Mouse (Mus musculus): ENCODE measurements around the gene Mfng.

The Mfng gene

GRCm38 (mm10) chr15:78773290-78773729, at the start of gene Mfng:
Gene Mfng, minus strand, starts transcription at chr15:78773475.
- in situ Hi-C loops (cut with MboI; ENCODE audit: low sequenced_read_pairs): no loop called here

DNA sequence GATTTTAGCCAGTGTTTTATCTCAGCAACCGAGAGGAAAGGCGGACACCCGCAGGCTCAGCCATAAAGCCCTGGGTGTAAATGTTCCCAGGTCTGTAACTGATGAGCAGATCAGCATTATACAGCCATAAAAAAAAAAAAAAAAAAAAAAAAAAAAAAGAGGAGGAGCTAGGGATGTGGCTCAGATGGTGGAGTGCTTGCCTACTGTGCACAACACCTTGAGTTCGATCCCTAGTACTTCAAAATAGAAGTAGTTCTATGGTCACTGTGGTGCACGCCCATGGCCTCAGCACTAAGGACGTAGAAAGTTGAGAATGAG, 42.8 kb upstream of the Mfng start:
- in situ Hi-C loops (cut with MboI; ENCODE audit: low sequenced_read_pairs): no loop called here

- in situ Hi-C loops (cut with MboI; ENCODE audit: low sequenced_read_pairs): no loop called here
Observed at GRCm38 (mm10) chr15:78815314-78816073, 42.2 kb upstream of the Mfng start.

DNA sequence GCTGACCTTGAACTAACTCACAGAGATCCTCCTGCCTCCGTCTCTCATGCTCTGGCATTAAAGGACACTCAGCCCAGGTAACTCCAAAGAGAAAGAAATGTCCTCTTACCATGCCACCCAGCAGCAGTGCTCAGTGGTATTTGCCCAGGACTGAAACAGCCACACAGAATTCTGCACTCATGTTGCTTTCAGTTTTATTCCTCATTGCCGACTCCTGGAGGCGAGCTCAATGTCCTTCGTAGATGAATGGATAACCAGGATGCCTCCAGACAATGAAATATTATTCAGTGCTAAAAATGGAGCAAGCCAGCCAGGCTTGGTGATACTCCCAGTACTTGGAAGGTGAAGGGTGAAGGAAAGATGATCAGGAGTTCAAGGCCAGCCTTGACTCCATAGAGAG, 40.3 kb upstream of the Mfng start:
- in situ Hi-C loops (cut with MboI; ENCODE audit: low sequenced_read_pairs): no loop called here

GRCm38 (mm10) chr15:78810146-78810545, 36.9 kb upstream of the Mfng start:
- in situ Hi-C loops (cut with MboI; ENCODE audit: low sequenced_read_pairs): no loop called here

- in situ Hi-C loops (cut with MboI; ENCODE audit: low sequenced_read_pairs): no loop called here
Observed at GRCm38 (mm10) chr15:78809739-78810138, 36.5 kb upstream of the Mfng start.

- in situ Hi-C loops (cut with MboI; ENCODE audit: low sequenced_read_pairs): no loop called here
Observed at GRCm38 (mm10) chr15:78808980-78809379, 35.7 kb upstream of the Mfng start.

DNA sequence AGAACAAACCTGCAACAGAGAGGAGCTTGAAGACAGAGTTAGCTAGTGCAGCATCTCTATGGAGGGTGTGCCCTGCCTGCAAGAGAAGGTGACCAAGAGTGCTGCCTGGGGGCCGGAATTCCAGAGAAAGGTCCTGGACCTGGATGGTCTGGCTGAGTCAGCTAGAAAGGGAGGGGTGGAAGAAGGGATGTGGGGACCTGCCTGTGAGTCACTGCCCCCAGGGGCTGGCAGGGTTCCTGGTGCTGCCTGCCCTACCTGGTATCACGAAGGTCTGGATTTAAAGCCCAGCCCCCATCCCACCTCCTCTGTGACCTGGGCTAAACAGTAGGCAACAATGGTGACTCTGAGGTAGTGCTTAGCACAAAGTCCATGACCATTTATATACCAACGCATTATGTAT, 33.9 kb upstream of the Mfng start:
- in situ Hi-C loops (cut with MboI; ENCODE audit: low sequenced_read_pairs): no loop called here

DNA sequence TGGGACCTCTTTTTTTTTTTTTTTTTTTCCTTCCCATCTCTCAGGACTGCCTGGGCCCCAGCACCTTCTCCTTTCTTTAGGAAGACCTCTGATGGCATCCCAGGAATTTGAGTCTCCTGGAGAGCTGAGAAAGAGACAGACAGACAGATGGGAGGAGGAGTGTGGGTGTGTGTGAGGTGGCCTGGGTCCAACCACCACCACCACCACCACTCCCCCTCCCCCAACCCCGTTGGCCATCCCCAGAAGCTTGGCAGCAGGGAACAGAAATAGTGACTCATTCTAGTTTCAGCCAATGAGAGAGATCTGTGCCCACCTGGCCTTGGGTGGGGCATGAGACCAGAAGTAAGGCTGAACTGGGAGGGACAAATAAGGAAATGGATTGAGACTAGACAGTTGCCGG, 33.3 kb upstream of the Mfng start:
- in situ Hi-C loops (cut with MboI; ENCODE audit: low sequenced_read_pairs): no loop called here

- in situ Hi-C loops (cut with MboI; ENCODE audit: low sequenced_read_pairs): no loop called here
Observed at GRCm38 (mm10) chr15:78805351-78805750, 32.1 kb upstream of the Mfng start.

GRCm38 (mm10) chr15:78804326-78804725, 31.1 kb upstream of the Mfng start:
- in situ Hi-C loops (cut with MboI; ENCODE audit: low sequenced_read_pairs): no loop called here

- in situ Hi-C loops (cut with MboI; ENCODE audit: low sequenced_read_pairs): no loop called here
Observed at GRCm38 (mm10) chr15:78803499-78803900, 30.2 kb upstream of the Mfng start.

- in situ Hi-C loops (cut with MboI; ENCODE audit: low sequenced_read_pairs): no loop called here
Observed at GRCm38 (mm10) chr15:78802776-78803391, 29.6 kb upstream of the Mfng start, which contains the start of gene Card10. Gene Card10, minus strand, starts transcription at chr15:78803042.

DNA sequence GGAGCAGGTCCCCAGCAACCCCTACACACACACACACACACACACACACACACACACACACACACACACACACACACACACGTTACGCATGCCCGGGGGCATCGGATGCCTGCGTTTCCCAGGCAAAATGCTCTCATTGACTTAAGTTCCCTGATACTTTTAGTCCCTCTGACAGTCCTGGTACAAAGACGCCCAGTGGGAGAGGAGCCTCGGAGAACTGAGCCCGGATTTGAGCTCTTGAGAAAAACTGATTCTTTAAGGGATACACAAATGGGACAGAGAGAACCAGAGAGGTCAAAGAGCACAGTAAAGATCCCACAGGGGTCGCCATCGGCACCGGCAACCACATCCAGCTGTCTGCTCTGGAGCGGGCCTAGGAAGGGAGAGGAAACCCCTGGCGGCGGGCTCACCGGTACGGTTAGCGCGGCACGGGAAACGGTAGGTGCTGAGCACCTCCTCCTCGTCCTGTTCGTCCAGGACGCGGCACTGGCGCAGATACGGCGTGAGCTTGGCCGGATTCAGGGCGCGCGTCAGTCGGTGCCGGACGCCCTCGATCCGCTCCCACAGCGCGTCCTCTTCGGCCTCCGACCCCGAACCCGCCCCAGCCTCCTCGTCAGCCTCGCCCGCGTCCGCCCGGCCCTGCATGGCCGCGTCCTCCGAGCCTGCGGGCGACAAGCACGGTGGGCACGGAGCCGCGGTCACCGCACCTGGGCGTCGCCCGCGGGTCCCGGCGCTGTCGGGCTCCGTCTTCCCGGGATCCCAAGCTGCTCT, 28.9 kb upstream of the Mfng start:
- in situ Hi-C loops (cut with MboI; ENCODE audit: low sequenced_read_pairs): no loop called here

GRCm38 (mm10) chr15:78801571-78801970, 28.3 kb upstream of the Mfng start:
- in situ Hi-C loops (cut with MboI; ENCODE audit: low sequenced_read_pairs): no loop called here

DNA sequence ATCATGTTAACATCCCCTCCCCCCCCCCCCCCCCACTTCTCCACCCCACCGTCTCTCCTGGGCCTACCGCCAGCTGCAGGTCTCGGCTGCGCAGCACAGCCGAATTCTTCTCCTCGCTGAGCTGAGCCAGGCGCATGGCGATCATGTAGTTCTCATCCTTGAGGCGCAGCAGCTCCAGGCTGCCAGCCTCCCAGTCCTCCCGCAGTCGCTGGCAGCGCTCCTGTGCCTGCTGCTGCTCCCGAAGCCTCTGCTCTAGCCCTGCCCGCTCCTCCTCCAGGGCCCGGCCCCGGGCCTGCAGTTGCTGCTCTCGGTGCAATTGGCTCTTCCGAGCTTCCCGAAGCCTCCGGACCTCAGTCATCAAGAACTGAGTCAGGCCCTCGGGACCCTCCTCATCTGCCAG, 25.8 kb upstream of the Mfng start:
- in situ Hi-C loops (cut with MboI; ENCODE audit: low sequenced_read_pairs): no loop called here

GRCm38 (mm10) chr15:78797060-78797329, 23.7 kb upstream of the Mfng start:
- in situ Hi-C loops (cut with MboI; ENCODE audit: low sequenced_read_pairs): no loop called here

- in situ Hi-C loops (cut with MboI; ENCODE audit: low sequenced_read_pairs): no loop called here
Observed at GRCm38 (mm10) chr15:78796196-78797059, 23.2 kb upstream of the Mfng start.

- in situ Hi-C loops (cut with MboI; ENCODE audit: low sequenced_read_pairs): no loop called here
Observed at GRCm38 (mm10) chr15:78790990-78791389, 17.7 kb upstream of the Mfng start.

DNA sequence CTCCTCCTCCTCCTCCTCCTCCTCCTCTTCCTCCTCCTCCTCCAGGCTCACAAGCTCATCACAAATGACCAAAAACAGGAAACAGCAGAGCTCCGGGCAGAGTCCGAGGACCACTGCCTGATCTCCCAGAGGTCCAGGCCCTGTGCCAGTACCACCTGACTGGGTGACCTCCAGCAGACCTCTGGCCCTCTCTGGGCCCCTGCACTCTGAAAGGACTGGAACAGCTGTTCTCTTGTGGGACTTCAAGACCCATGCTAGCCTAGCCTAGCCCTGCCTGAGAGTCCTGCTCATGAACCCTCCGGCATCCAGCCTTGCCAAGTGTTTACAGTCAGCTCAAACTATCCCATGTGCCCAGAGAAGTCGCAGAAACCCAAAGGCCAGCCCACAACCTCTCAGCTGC, 17.2 kb upstream of the Mfng start:
- in situ Hi-C loops (cut with MboI; ENCODE audit: low sequenced_read_pairs): no loop called here

DNA sequence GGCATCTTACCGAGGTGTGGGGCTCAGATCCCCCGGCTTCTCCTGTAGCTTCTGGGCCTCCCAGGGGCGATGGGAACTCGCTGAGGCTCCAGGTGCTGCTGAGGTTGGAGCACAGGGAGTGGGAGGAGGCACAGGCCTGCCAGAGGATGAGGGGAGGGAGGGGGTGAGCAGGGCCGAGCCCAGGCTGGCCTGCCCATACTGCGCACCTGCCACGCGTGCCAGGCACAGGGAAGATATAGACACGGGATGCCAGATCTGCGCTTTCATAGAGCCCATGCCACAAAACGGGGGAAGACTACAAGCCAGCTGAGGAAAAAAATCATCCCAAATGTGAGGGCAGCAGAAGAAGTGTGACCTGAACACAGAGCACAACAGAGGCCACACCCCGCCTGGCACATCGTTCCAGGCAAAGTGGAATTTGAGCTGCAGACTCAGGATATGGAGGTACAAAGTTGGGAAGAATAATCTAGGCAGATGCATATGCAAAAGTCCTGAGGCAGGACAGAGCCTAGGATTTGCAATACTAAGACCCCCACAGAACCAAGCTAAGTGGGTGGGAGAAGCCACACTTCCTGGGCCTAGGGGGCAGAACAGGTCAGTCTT, 16.5 kb upstream of the Mfng start:
- in situ Hi-C loops (cut with MboI; ENCODE audit: low sequenced_read_pairs): no loop called here
